Mouse (Mus musculus): ENCODE measurements around the gene Gm17334. TPM values are rescaled to one million over a fixed set of nuclear protein-coding genes. Genes with fewer than 3 reads are reported as not detected.

Gene Gm17334
- polyA plus RNA-seq, 1 experiment from 2014 or later = not detected

GRCm38 (mm10) chr11:53734970-53735681 is 37.9 kb downstream of the Gm17334 start:
- Histone ChIP-seq H3K4me1 (no peaks in the 10 kb centered on the region), H3K9me3 (no peaks in the 10 kb centered on the region), H3K27me3 (no peaks in the 10 kb centered on the region), H3K9ac (no peak overlapping the region), H3K4me3 (peak overlapping the region; percentile 25; the same call in 1 of the 2 replicates), H3K36me3 (no peaks in the 10 kb centered on the region), H3K4me2 (peak overlapping the region; percentile 54; the same call in 1 of the 2 replicates), H3K27ac (no peak overlapping the region)
- no peak for ATAC-seq (ENCODE audit: insufficient number of reproducible peaks, insufficient read depth, low FRiP score, low TSS enrichment, low read depth)
- WGBS = 65% methylated on average over 18 of the region's 18 CpGs

- no peaks in the 10 kb centered on the region for H3K27me3 ChIP-seq
- H3K4me2 ChIP-seq = no peak overlapping the region
- no peak overlapping the region for H3K4me3 ChIP-seq
- no peak for ATAC-seq (ENCODE audit: insufficient number of reproducible peaks, insufficient read depth, low FRiP score, low TSS enrichment, low read depth)
- no peaks in the 10 kb centered on the region for H3K36me3 ChIP-seq
- H3K9me3 ChIP-seq = no peaks in the 10 kb centered on the region
- 82% methylated on average over 2 of the region's 2 CpGs for WGBS
- H3K4me1 ChIP-seq = no peaks in the 10 kb centered on the region
- no peak overlapping the region for H3K27ac ChIP-seq
- no peak overlapping the region for H3K9ac ChIP-seq
Observed at GRCm38 (mm10) chr11:53734431-53734830, 38.6 kb downstream of the Gm17334 start.

GRCm38 (mm10) chr11:53733824-53734223 is 39.2 kb downstream of the Gm17334 start:
- no peaks in the 10 kb centered on the region for H3K27me3 ChIP-seq
- no peaks in the 10 kb centered on the region for H3K4me1 ChIP-seq
- no peak overlapping the region for H3K4me3 ChIP-seq
- no peaks in the 10 kb centered on the region for H3K36me3 ChIP-seq
- H3K9me3 ChIP-seq = no peaks in the 10 kb centered on the region
- no peak overlapping the region for H3K27ac ChIP-seq
- WGBS = 93% methylated on average over 7 of the region's 7 CpGs
- no peak overlapping the region for H3K4me2 ChIP-seq
- ATAC-seq (ENCODE audit: insufficient number of reproducible peaks, insufficient read depth, low FRiP score, low TSS enrichment, low read depth) = no peak
- H3K9ac ChIP-seq = no peak overlapping the region

GRCm38 (mm10) chr11:53732244-53732643 is 40.7 kb downstream of the Gm17334 start:
- no peak overlapping the region for H3K9ac ChIP-seq
- no peaks in the 10 kb centered on the region for H3K9me3 ChIP-seq
- H3K4me3 ChIP-seq = no peak overlapping the region
- H3K27ac ChIP-seq = no peak overlapping the region
- no peaks in the 10 kb centered on the region for H3K36me3 ChIP-seq
- 92% methylated on average over 8 of the region's 8 CpGs for WGBS
- H3K4me1 ChIP-seq = no peaks in the 10 kb centered on the region
- ATAC-seq (ENCODE audit: insufficient number of reproducible peaks, insufficient read depth, low FRiP score, low TSS enrichment, low read depth) = no peak
- H3K4me2 ChIP-seq = no peak overlapping the region
- H3K27me3 ChIP-seq = no peaks in the 10 kb centered on the region

- Histone ChIP-seq H3K27ac (no peak overlapping the region), H3K36me3 (no peaks in the 10 kb centered on the region), H3K9me3 (no peaks in the 10 kb centered on the region), H3K27me3 (no peaks in the 10 kb centered on the region), H3K4me3 (no peak overlapping the region), H3K4me1 (no peaks in the 10 kb centered on the region), H3K4me2 (no peak overlapping the region), H3K9ac (no peak overlapping the region)
- 91% methylated on average over 7 of the region's 7 CpGs for WGBS
- ATAC-seq (ENCODE audit: insufficient number of reproducible peaks, insufficient read depth, low FRiP score, low TSS enrichment, low read depth) = no peak
Observed at GRCm38 (mm10) chr11:53731457-53731856, 41.5 kb downstream of the Gm17334 start.

Small RNAs within 50 kb of the gene (microRNA-seq; reads per million reads assigned to microRNA genes)
- gene Mir7671 = not detected

Other genes with a start within 250 kb of the Gm17334 start
- gene Kif3a, start 205.8 kb downstream of the Gm17334 start, polyA plus RNA-seq (2015; fragmentation: Nextera tagmentation; extraction: Ambion mirVana) = 118 and 122 TPM in 2 replicates
- gene Il4, start 154.5 kb downstream of the Gm17334 start, polyA plus RNA-seq (2015; fragmentation: Nextera tagmentation; extraction: Ambion mirVana) = 1.1 and 2.7 TPM in 2 replicates
- not detected in 2 replicates for gene Il13, start 138.5 kb downstream of the Gm17334 start, polyA plus RNA-seq (2015; fragmentation: Nextera tagmentation; extraction: Ambion mirVana)
- 33.2 and 33.6 TPM in 2 replicates for gene Rad50, start 65.9 kb downstream of the Gm17334 start, polyA plus RNA-seq (2015; fragmentation: Nextera tagmentation; extraction: Ambion mirVana)
- not detected in 2 replicates for gene Il5, start 52.4 kb downstream of the Gm17334 start, polyA plus RNA-seq (2015; fragmentation: Nextera tagmentation; extraction: Ambion mirVana)
- 8.6 and 9.5 TPM in 2 replicates for gene Irf1, start 3.2 kb downstream of the Gm17334 start, polyA plus RNA-seq (2015; fragmentation: Nextera tagmentation; extraction: Ambion mirVana)
- gene Gm12216, start 86.1 kb upstream of the Gm17334 start, polyA plus RNA-seq (2015; fragmentation: Nextera tagmentation; extraction: Ambion mirVana) = 0.40 TPM in 1 of 2 replicates, not detected in the other
- 8.8 and 8.9 TPM in 2 replicates for gene Slc22a5, start 118.5 kb upstream of the Gm17334 start, polyA plus RNA-seq (2015; fragmentation: Nextera tagmentation; extraction: Ambion mirVana)
- 4.4 and 5.3 TPM in 2 replicates for gene Slc22a21, start 207.1 kb upstream of the Gm17334 start, polyA plus RNA-seq (2015; fragmentation: Nextera tagmentation; extraction: Ambion mirVana)

All from embryonic facial prominence, embryonic 13.5 days (tissue).